Comparison of ENCODE assay signal across 7 mouse cellular contexts in genomic region chr7:126428631-126429502, GRCm38 (mm10). TPM values are rescaled to one million over a fixed set of nuclear protein-coding genes. Genes with fewer than 3 reads are reported as not detected.
DNase-seq lines count a peak whose midpoint lies in the region; ATAC-seq and TF ChIP-seq lines count a peak whose summit lies in the region.

Gene Rabep2 (plus strand): TSS chr7:126428759.

- peak; percentile 89 for ATAC-seq in intestine, postnatal 0 days
- peak; percentile 94 for ATAC-seq in midbrain, embryonic 12.5 days (ENCODE audit: low FRiP score, low read depth)

- peak within 1 kb of the TSS; percentile 62 for H3K4me3 ChIP-seq in intestine, postnatal 0 days (ENCODE audit: low read depth, low read length)
- peak within 1 kb of the TSS; percentile 77 for H3K4me3 ChIP-seq in midbrain, embryonic 12.5 days
- peak within 1 kb of the TSS; percentile 66 for H3K4me3 ChIP-seq in small intestine, adult 2 months (ENCODE audit: low read depth, low read length)

- intact Hi-C loops in left cerebral cortex, postnatal 4 days (cut with DNase I), result no loop called here

- peak; percentile 92 for DNase-seq in adrenal gland, adult 8-10 months
- DNase-seq in embryo, embryonic 9.5 days (ENCODE audit: extremely low spot score), result peak; percentile 99
- no peak for DNase-seq in gonadal fat pad, adult 2 months (ENCODE audit: low read depth)
- peak; percentile 98 for DNase-seq in left cerebral cortex, postnatal 4 days

- H3K4me2 ChIP-seq in intestine, postnatal 0 days (replicated peaks; ENCODE audit: low read depth), result peak within 1 kb of the TSS; percentile 79
- peak within 1 kb of the TSS; percentile 76 for H3K4me2 ChIP-seq in midbrain, embryonic 12.5 days (replicated peaks)

- peaks cover 5% of the 10 kb centered on the region; the same call in 1 of the 2 replicates for H3K4me1 ChIP-seq in intestine, postnatal 0 days (replicated peaks; ENCODE audit: control insufficient read depth, insufficient read depth, low read length)
- peaks cover 15% of the 10 kb centered on the region for H3K4me1 ChIP-seq in midbrain, embryonic 12.5 days
- peaks cover 8% of the 10 kb centered on the region for H3K4me1 ChIP-seq in small intestine, adult 2 months (ENCODE audit: control insufficient read depth, insufficient read depth, insufficient read length, low read length)

- peaks cover 9% of the 10 kb centered on the region; the same call in 1 of the 2 replicates for H3K36me3 ChIP-seq in intestine, postnatal 0 days (ENCODE audit: control insufficient read depth, insufficient read depth)
- 0 out of 2 replicates have a peak, but pooled peaks cover 4% of the 10 kb centered on the region for H3K36me3 ChIP-seq in midbrain, embryonic 12.5 days
- H3K36me3 ChIP-seq in small intestine, adult 2 months (ENCODE audit: control insufficient read depth, insufficient read depth, low read length), result peaks cover 8% of the 10 kb centered on the region

- TF ChIP-seq POLR2A in small intestine, adult 2 months (IDR thresholded peaks at IDR 0.05; ENCODE audit: low read depth, low read length), result no peak; the same call in 1 of the 2 replicates

- WGBS in intestine, postnatal 0 days, result under 1% methylated on average over 82 of the region's 82 CpGs
- under 1% methylated on average over 76 of the region's 82 CpGs for WGBS in midbrain, embryonic 12.5 days
- under 1% methylated on average over 82 of the region's 82 CpGs for WGBS in small intestine, adult 2 months

- no peaks in the 10 kb centered on the region for H3K9me3 ChIP-seq in intestine, postnatal 0 days (ENCODE audit: control insufficient read depth)
- no peaks in the 10 kb centered on the region for H3K9me3 ChIP-seq in midbrain, embryonic 12.5 days

- no peaks in the 10 kb centered on the region for H3K27me3 ChIP-seq in intestine, postnatal 0 days (replicated peaks; ENCODE audit: control insufficient read depth, insufficient read depth, low read length)
- 0 out of 2 replicates have a peak, but pooled peaks cover 4% of the 10 kb centered on the region for H3K27me3 ChIP-seq in midbrain, embryonic 12.5 days
- no peaks in the 10 kb centered on the region for H3K27me3 ChIP-seq in small intestine, adult 2 months (ENCODE audit: control insufficient read depth, insufficient read depth, low read length)

- peak within 1 kb of the TSS; percentile 66 for H3K9ac ChIP-seq in intestine, postnatal 0 days (ENCODE audit: low read depth, low read length)
- H3K9ac ChIP-seq in midbrain, embryonic 12.5 days (replicated peaks), result peak within 1 kb of the TSS; percentile 89

- TF ChIP-seq CTCF in intestine, postnatal 0 days (IDR thresholded peaks at IDR 0.05; ENCODE audit: low read depth), result no peak
- no peak for TF ChIP-seq CTCF in small intestine, adult 2 months (IDR thresholded peaks at IDR 0.05; ENCODE audit: extremely low read depth, insufficient read length, insufficient replicate concordance, low read depth, low read length)

- peak within 1 kb of the TSS; percentile 84 for H3K27ac ChIP-seq in intestine, postnatal 0 days (ENCODE audit: low read depth, low read length)
- peak within 1 kb of the TSS; percentile 88 for H3K27ac ChIP-seq in midbrain, embryonic 12.5 days (replicated peaks)
- peak within 1 kb of the TSS; percentile 57 for H3K27ac ChIP-seq in small intestine, adult 2 months (ENCODE audit: insufficient read depth, low read depth, low read length)

RNA-seq across cellular contexts. Expression of gene Rabep2, which starts in this region (rescaled TPM):
- total RNA-seq in adrenal gland, adult 8-10 months (2022), result 100 to 1,000 TPM in 2 of 4 experiments, 10 to 100 TPM in 2; 52.1 to 174 (median 93.2) TPM
- 26.0 and 28.2 TPM in 2 replicates for polyA plus RNA-seq in gonadal fat pad, adult 2 months (2012; rRNA removed)
- polyA plus RNA-seq in intestine, postnatal 0 days (2015; fragmentation: Nextera tagmentation; extraction: Ambion mirVana), result 15.1 and 17.0 TPM in 2 replicates
- 10 to 100 TPM; 18.6 to 19.9 TPM for total RNA-seq in left cerebral cortex, postnatal 4 days (2021)
- 25.1 and 26.0 TPM in 2 replicates for polyA plus RNA-seq in midbrain, embryonic 12.5 days (2016; fragmentation: Nextera tagmentation; extraction: Ambion mirVana)
- 9.9 and 20.3 TPM in 2 replicates for polyA plus RNA-seq in small intestine, adult 2 months (2012; rRNA removed)
